In genomic region chr7:127946470-127947023, GRCm38 (mm10) we compare ENCODE assay signal across 8 mouse cellular contexts. TPM values are rescaled to one million over a fixed set of nuclear protein-coding genes. Genes with fewer than 3 reads are reported as not detected.
DNase-seq lines count a peak whose midpoint lies in the region; ATAC-seq lines count a peak whose summit lies in the region.

TSS of gene Prss36 (minus strand) at chr7:127946725.

- no peak within 1 kb of the TSS for H3K27ac ChIP-seq in kidney, embryonic 16.5 days (ENCODE audit: low read length)
- no peak within 1 kb of the TSS for H3K27ac ChIP-seq in embryonic facial prominence, embryonic 15.5 days (replicated peaks)
- H3K27ac ChIP-seq in midbrain, embryonic 12.5 days (replicated peaks), result no peak within 1 kb of the TSS

- no peak within 1 kb of the TSS for H3K4me2 ChIP-seq in kidney, embryonic 16.5 days (replicated peaks; ENCODE audit: low read depth, low read length)
- no peak within 1 kb of the TSS for H3K4me2 ChIP-seq in embryonic facial prominence, embryonic 15.5 days (replicated peaks)
- H3K4me2 ChIP-seq in midbrain, embryonic 12.5 days (replicated peaks), result no peak within 1 kb of the TSS

- H3K4me3 ChIP-seq in kidney, embryonic 16.5 days (ENCODE audit: low read length), result no peak within 1 kb of the TSS
- H3K4me3 ChIP-seq in embryonic facial prominence, embryonic 15.5 days (replicated peaks), result no peak within 1 kb of the TSS
- H3K4me3 ChIP-seq in midbrain, embryonic 12.5 days, result no peak within 1 kb of the TSS

- 0 out of 2 replicates have a peak, but pooled peaks cover 4% of the 10 kb centered on the region for H3K4me1 ChIP-seq in kidney, embryonic 16.5 days (ENCODE audit: insufficient read depth, low read length)
- no peaks in the 10 kb centered on the region for H3K4me1 ChIP-seq in embryonic facial prominence, embryonic 15.5 days
- H3K4me1 ChIP-seq in midbrain, embryonic 12.5 days, result no peaks in the 10 kb centered on the region

- H3K36me3 ChIP-seq in kidney, embryonic 16.5 days (ENCODE audit: insufficient read depth, low read length), result no peaks in the 10 kb centered on the region
- no peaks in the 10 kb centered on the region for H3K36me3 ChIP-seq in embryonic facial prominence, embryonic 15.5 days
- H3K36me3 ChIP-seq in midbrain, embryonic 12.5 days, result no peaks in the 10 kb centered on the region

- H3K27me3 ChIP-seq in kidney, embryonic 16.5 days (ENCODE audit: insufficient read depth, low read length), result peaks cover 27% of the 10 kb centered on the region
- H3K27me3 ChIP-seq in embryonic facial prominence, embryonic 15.5 days, result peaks cover 29% of the 10 kb centered on the region
- H3K27me3 ChIP-seq in midbrain, embryonic 12.5 days, result peaks cover 36% of the 10 kb centered on the region

- 73% methylated on average over 6 of the region's 6 CpGs for WGBS in kidney, embryonic 16.5 days
- WGBS in embryonic facial prominence, embryonic 15.5 days, result 74% methylated on average over 6 of the region's 6 CpGs
- WGBS in midbrain, embryonic 12.5 days, result 84% methylated on average over 6 of the region's 6 CpGs

- 0 out of 2 replicates have a peak, but pooled peaks have one; percentile 15 for ATAC-seq in kidney, embryonic 16.5 days (ENCODE audit: low FRiP score, low TSS enrichment)
- ATAC-seq in embryonic facial prominence, embryonic 15.5 days (ENCODE audit: insufficient number of reproducible peaks, low FRiP score, low TSS enrichment, low read depth), result no peak; the same call in 1 of the 2 replicates
- no peak for ATAC-seq in midbrain, embryonic 12.5 days (ENCODE audit: low FRiP score, low read depth)

- DNase-seq in kidney, postnatal 4 days, result no peak
- peak; percentile 20 for DNase-seq in NIH3T3 (ENCODE audit: low read depth)
- DNase-seq in right cerebral cortex, postnatal 10 days (ENCODE audit: low spot score in 2 of 2), result no peak
- no peak for DNase-seq in spleen, adult 12 weeks (ENCODE audit: low spot score)
- no peak for DNase-seq in adrenal gland, adult (ENCODE audit: inconsistent age in 2 of 2, low spot score in 1 of 2)

- no peaks in the 10 kb centered on the region for H3K9me3 ChIP-seq in kidney, embryonic 16.5 days (ENCODE audit: low read length)
- H3K9me3 ChIP-seq in embryonic facial prominence, embryonic 15.5 days (replicated peaks), result no peaks in the 10 kb centered on the region
- no peaks in the 10 kb centered on the region for H3K9me3 ChIP-seq in midbrain, embryonic 12.5 days

- no peak within 1 kb of the TSS for H3K9ac ChIP-seq in kidney, embryonic 16.5 days (replicated peaks; ENCODE audit: low read length)
- no peak within 1 kb of the TSS for H3K9ac ChIP-seq in embryonic facial prominence, embryonic 15.5 days
- no peak within 1 kb of the TSS for H3K9ac ChIP-seq in midbrain, embryonic 12.5 days (replicated peaks)

RNA-seq across cellular contexts. Expression of gene Prss36, which starts in this region (rescaled TPM):
- 15.2 TPM in 2 replicates for polyA plus RNA-seq in kidney, embryonic 16.5 days (2015; fragmentation: Nextera tagmentation; extraction: Ambion mirVana)
- 12.1 and 12.2 TPM in 2 replicates for polyA plus RNA-seq in embryonic facial prominence, embryonic 15.5 days (2015; fragmentation: Nextera tagmentation; extraction: Ambion mirVana)
- polyA plus RNA-seq in midbrain, embryonic 12.5 days (2016; fragmentation: Nextera tagmentation; extraction: Ambion mirVana), result 9.3 and 10.4 TPM in 2 replicates
